Mouse (Mus musculus) right cerebral cortex, adult 2 months (tissue): Measurements from ENCODE around the gene Rgs7.

Experiments used
- DNase-seq, 2 experiments: peaks; one replicate each; pipeline ENCODE4 v3.0.0; 2021 to 2022; ENCODE audit warnings: low spot score in 2 of 2

Gene Rgs7

GRCm38 (mm10) chr1:175431356-175432053, 60.8 kb downstream of the Rgs7 start:
- DNase-seq = no peak

DNA sequence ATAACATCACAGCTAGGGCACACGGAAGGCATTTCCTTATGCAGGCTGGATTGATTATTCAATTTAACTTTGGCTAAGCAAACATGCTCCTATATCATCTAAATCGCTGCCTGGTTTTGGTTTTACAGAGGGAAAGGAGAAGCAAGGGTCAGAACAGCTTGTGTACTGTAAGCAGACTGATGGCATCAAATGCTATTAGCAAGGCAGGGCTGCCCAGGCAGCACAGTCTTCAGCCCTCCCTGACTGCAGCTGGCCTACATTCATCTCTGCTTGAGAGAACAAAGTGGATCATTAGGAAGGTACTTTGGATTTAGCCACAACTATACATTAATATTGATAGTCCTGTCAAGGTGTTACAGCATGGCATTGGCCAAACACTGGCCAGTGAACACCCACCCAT, 65.2 kb downstream of the Rgs7 start:
- no peak for DNase-seq

DNA sequence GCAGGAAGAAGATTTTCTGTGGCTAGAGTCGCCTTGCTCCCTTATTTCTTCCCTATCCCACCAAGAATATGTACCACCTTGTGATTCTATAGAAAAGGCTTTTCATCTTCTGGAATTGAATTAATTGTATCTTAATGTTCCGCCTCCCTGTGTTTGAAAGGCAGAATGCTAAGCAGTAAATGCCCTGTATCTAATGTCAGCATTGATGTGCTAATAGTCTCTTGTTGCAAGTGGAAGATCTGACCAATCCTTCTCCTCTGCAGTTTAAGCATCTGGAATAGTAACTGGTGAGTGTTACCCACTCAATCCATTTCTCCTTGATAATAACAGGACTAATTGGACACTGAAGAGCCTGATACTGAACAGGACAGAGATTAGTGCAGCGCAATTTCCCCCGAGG, 65.9 kb downstream of the Rgs7 start:
- DNase-seq = no peak

DNA sequence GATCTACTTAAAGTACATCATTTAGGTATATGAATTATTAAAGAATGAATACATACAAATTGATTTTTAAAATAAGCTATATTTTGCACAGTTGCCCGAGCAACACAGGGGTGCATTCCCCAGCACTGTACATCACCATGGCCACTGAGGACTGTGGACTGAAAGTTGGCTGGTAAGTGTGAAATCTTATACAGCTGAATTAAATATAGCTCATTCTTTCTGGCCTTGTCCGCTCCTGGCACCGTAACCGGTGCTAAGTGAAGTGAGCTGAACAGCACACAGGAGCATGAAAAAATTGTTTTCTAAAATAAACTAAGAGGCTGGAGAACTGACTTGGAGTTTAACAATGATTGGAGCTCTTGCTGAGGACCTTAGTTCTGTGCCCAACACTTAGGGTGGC, 71.4 kb downstream of the Rgs7 start:
- peak in 1 of 2 experiments; percentile 33 for DNase-seq

DNA sequence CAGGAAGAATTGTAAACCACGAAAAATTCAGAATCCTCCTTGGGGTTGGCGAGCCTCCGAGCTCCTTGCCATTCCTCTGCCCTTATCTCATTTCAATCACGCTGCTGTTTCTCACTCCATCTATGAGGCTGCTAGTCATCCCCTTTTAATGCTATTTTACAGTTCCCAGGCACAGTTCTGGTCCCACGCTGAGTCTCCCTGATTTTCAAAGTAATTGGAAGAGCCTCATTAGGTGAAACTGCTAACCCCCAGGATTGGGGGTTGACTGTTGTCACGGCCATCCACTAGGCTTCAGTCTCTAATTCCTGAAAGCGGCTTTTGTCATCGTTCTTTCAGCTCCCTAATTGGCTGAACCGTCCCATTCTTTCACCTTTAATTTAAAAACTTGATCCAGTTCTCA, 76.6 kb downstream of the Rgs7 start:
- DNase-seq = peak; percentile 1

DNA sequence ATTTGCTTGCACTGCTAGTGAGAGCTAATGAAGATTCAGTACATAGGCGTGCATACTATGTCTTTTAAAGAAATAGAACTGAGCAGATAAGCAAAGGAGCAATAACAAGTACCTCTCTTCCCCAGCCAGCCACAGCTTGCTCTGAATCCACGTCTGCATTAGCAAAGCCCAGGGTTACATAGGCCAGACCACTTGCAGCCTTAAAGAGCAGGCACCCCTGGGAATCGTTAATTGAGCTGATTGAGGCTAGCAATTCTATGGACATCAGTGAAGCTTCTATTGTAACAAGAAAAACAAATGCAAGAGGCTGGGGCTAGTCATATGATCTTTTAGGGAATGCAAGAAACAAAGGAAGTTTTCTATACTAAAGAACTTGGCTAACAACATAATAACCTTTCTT, 81.9 kb downstream of the Rgs7 start:
- peak in 1 of 2 experiments; percentile 2 for DNase-seq

DNA sequence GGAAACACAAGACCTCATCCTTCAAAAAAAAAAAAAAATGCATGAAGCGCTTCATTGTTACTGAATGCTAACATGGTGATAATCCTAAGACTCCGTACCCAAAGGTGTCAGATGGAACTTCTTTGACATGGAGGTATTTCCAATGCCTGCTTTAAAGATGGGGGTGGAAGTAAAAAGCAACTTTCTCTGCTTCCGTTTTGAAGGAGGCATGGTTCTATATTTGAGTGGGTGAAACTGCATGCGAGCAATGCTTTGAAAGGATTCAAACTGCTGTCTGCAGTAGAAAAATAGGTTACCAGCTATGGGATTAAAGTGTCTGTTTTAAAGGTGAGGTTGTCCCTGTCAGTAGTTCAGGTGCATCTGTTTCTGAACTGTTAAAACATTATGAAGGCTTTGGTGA, 100.4 kb downstream of the Rgs7 start:
- no peak for DNase-seq

GRCm38 (mm10) chr1:175389250-175389649, 103.0 kb downstream of the Rgs7 start:
- DNase-seq = no peak

- no peak for DNase-seq
Observed at GRCm38 (mm10) chr1:175385581-175386235, 106.6 kb downstream of the Rgs7 start.

DNA sequence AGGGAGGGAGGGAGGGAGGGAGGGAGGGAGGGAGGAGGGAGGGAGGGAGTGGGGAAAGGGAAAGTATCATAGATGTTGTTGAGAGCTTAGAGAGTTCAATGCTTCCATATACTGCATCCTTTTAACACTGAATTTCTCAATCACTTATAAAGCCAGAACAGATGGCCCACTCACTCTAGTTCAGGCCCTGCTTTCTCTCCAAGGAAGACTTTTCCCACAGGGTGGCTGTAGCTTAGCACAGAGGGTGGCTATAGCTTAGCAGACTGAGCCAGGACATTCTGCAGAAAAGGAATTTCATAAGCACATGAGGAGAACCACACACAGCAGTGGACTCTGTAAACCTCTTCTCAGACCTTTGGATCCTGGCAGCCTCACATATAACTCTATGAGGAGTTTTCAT, 119.7 kb downstream of the Rgs7 start:
- peak in 1 of 2 experiments; percentile 7 for DNase-seq

DNA sequence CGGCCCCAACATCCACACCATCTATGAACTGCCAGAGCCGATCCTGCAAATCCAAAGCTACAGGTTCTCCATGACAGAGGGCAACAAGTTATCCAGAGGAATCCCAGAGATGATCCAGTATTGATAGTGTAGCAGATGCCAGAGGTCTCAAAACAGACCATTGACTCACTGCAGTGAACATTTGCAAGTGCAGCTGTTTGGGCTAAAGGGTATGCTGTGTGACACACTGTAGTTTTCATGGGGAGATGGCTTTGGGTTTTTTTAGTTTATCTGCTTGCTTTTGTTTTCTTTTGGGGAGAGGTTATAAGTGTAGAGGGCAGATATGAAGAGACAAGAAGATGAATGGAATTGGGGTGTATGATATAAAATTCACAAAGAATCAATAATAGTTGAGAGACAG, 124.2 kb downstream of the Rgs7 start:
- DNase-seq = peak in 1 of 2 experiments; percentile 1

DNA sequence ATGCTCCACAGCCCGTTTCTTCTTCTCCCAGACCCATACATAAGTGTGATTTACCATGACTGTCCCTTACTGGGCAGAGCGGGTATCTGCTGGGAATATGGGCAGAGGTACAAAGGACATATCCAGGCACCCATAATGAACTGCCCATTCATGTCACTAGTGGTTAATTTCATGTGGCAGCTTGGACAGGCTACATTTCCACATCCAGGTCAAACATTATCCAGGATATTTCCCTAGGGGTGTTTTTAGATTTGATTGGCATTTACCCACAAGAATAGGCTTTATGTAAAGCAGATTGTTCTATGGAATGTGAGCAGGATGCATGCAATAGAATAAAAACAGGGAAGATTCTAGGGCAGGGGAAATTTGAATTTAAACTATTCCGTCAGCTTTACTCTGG, 128.7 kb downstream of the Rgs7 start:
- peak in 1 of 2 experiments; percentile 0 for DNase-seq

DNA sequence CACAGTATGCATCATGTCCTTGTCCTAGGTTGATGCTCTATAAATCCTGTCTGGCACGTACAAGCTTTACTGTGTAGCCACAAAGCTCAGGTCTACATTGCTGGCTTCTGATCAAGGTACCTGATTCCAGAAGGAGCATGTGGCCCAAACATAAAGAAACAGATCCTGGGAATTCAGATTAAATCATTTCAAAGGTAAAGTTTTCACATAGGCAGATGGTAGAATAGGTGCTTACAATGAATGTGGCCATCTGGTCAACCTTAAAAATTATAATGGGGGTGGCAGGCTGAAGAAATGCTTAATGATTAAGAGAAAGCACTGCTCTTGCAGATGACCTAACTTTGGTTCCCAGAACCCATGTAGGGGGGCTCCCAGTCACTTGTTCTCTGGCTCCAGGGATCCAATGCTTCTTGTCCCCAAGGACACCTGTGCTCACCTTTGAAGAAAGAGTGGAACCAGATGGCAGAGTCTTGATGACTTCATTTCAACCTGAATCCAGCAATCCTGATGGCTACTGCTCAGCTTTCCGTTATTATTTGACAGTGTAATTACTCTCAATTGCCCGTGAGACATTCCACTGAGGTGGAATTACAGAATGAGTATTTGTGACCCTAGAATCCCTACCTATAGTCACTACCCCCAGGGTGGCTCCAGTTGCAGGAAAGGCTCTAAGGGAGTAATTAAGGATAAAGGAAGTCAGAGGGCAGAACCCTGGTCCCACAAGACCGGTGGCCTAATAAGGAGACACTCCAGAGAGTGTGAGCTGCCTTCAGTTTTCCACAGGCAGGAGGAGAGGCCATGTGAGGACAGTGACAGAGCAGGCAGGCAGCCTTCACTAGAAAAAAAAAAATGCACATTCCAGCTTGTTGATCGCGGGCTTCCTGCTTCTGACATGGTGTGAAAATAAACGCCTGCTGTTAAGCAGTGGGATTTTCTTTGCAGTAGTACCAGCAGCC, 132.6 kb downstream of the Rgs7 start:
- peak; percentile 31 to 37 for DNase-seq

DNA sequence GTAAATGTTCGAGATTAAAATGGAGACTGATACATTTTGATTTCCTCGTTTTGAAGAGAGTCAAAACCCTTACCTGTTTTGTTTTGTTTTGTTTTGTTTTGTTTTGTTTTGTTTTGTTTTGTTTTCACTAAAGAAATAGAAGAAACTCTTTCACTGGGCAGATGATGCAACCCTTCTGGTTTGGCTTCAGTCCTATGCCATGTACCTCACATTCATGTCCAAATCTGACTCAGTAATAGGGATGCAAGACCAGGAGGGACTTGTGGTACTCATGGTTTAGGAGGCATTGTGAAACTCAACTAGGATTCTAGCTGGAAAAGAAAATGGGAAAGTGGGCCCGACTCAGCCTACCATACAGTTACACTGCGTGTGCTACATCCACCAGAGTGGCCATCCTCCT, 139.4 kb downstream of the Rgs7 start:
- DNase-seq = no peak

DNA sequence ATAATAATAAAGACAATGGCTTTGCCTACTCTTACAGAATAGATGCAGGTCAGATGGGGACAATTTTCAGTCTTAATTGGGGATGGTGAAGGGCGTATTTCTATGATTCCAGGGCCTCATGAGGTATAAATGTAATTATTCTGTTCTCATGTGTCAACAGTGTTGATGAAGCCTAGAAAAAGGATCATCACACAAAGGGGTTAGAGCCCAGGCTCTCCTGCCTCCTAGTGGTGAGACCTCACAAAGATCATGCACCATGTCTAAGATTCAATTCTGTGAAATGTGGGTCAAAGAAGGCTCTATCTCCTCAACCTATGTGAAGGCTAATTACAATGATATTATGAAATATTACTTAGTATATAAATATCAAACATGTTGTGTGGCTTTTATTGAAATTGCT, 146.1 kb downstream of the Rgs7 start:
- no peak for DNase-seq

- no peak for DNase-seq
Observed at GRCm38 (mm10) chr1:175336191-175336590, 156.1 kb downstream of the Rgs7 start.

GRCm38 (mm10) chr1:175333041-175333854, 159.1 kb downstream of the Rgs7 start:
- DNase-seq = no peak

DNA sequence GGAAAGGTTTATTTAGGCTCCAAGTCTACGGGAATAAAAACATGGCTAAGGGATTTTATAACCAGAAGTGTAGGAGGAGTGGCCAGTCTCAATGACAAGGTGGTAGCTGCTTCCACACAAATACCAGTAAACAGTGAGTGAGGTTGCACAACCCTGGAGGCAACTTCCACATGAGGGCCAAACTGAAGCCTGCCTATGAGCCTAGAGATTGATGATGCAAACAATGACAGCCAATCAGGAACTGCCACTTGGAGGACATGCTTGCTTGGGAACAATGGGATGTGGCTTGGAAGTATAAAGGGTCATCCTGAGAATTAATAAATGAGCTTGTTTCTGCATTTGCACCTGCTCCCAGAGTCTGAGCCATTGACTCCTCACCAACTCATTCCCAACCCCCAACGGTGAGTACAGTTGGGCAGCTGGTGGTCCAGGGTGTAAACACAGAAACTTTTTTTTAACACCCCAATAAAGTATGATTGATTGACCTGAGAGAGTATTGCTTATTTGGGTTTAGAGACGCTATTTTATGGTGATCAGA, 162.3 kb downstream of the Rgs7 start:
- no peak for DNase-seq

DNA sequence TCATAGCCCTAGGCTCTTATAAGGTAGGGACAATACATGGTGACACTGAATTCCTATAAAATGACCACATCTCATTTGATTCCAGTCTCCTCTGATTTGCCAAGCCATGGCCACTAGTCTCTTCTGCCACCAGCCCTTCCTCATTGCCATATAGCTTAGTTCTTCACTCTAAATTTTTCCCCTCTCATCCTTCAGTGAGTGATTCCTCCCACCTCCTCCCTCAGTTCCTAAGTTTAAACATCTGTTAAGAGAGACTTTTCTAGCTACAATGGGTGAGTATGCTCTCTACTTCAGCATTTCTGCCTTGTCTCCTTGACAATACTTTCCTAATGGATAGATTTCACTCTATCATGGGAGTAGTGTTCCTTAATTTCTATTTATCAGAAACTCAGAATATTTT, 169.5 kb downstream of the Rgs7 start:
- no peak for DNase-seq

DNA sequence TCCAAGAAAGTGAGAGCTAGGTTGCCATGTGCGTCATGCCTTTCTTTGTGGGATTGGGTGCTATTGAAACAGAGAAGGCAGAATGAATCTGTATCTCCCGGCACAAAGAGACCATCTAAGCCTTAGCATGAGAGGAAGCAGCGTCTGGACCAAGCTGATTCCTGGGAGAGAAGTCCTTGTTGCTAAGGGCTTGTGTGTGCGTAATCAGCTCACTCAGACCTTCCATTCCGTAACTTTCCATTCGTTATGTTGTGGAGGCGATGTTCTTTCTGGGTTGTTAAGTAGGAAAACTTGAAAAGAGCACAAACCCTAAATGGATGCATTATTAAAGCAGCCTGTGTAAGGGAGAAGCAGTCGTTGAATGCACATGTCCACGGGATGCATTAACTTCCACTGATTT, 173.1 kb downstream of the Rgs7 start:
- peak in 1 of 2 experiments; percentile 34 for DNase-seq

DNA sequence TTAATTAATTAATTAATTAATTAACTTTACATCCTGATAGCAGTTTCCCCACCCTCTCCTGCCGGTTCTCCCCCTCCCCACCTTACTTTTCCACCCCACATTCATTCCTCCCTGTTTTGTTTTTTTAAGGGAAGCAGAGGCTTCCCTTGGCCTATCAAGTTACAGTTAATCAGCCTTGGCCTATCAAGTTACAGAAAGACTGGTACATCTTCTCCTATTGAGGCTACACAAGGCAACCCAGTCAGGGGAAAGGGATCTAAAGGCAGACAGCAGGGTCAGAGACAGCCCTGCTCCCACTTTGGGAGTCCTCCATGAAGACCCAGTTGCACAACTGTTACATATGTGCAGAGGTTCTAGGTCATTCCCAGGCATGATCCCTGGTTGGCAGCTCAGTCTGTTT, 175.0 kb downstream of the Rgs7 start:
- no peak for DNase-seq
